Mouse (Mus musculus) forebrain, postnatal 0 days (tissue): ENCODE data around the gene Stk32c. TPM values are rescaled to one million over a fixed set of nuclear protein-coding genes. Genes with fewer than 3 reads are reported as not detected.

ENCODE experiments used
- ATAC-seq: fragments of 200-750 bp; cut with Nextera tagmentation; 2 replicates; pipeline ENCODE4 v1.8.0; 2017; ENCODE audit warnings: mild to moderate bottlenecking, moderate library complexity
- DNase-seq: peaks from one replicate; pipeline ENCODE4 v3.0.0-alpha.2; 2015
- H3K27ac ChIP-seq: fragments of 300-500 bp; sonication (generic); 2 replicates; pipeline ENCODE4 v1.5.1; 2014; ENCODE audit warnings: low read depth, mild to moderate bottlenecking, antibody characterized with exemption, low read length, moderate library complexity, mixed read lengths
- H3K27me3 ChIP-seq: fragments of 300-500 bp; sonication (generic); 2 replicates; pipeline ENCODE4 v1.6.1; 2014; ENCODE audit warnings: mild to moderate bottlenecking, low read length, mixed read lengths; ENCODE audit not compliant: insufficient read depth
- H3K36me3 ChIP-seq: fragments of 300-500 bp; sonication (generic); 2 replicates; pipeline ENCODE4 v1.6.1; 2014; ENCODE audit warnings: mild to moderate bottlenecking, moderate library complexity; ENCODE audit not compliant: insufficient read depth
- H3K4me1 ChIP-seq: fragments of 300-500 bp; sonication (generic); 2 replicates; pipeline ENCODE4 v1.6.1; 2014; ENCODE audit warnings: antibody characterized with exemption; ENCODE audit not compliant: insufficient read depth
- H3K4me2 ChIP-seq: fragments of 300-500 bp; sonication (generic); 2 replicates; pipeline ENCODE4 v1.6.1; 2014; ENCODE audit warnings: low read depth, mild to moderate bottlenecking, moderate library complexity
- H3K4me3 ChIP-seq: fragments of 300-500 bp; sonication (generic); 2 replicates; pipeline ENCODE4 v1.5.1; 2014; ENCODE audit warnings: low read depth, low read length, mixed read lengths
- H3K9ac ChIP-seq: fragments of 300-500 bp; sonication (generic); 2 replicates; pipeline ENCODE4 v1.6.1; 2014; ENCODE audit warnings: mild to moderate bottlenecking
- H3K9me3 ChIP-seq: fragments of 300-500 bp; sonication (generic); 2 replicates; pipeline ENCODE4 v1.6.1; 2016; ENCODE audit warnings: low read length
- CTCF ChIP-seq: sonication (generic); IDR thresholded peaks from 2 replicates; pipeline ENCODE4 v1.5.1; 2016; ENCODE audit warnings: antibody characterized with exemption, control low read depth, low read depth
- WGBS: fragments of 180-500 bp; shearing (Covaris S2); extraction: QIAGEN DNeasy Blood & Tissue Kit; methylation state at CpG from one replicate; pipeline ENCODE4 v1.1.7; 2014; 5-methylcytosine and 5-hydroxymethylcytosine counted together
- polyA plus RNA-seq: library from polyadenylated mRNA; unstranded; fragments of >200 nt; fragmentation: Nextera tagmentation; extraction: Ambion mirVana; gene quantifications from 2 replicates; pipeline ENCODE4 v1.2.1, GENCODE M21; 2015
- total RNA-seq: library from RNA; depleted of rRNA; stranded (reverse); fragments of >200 nt; gene quantifications from 2 replicates; pipeline ENCODE4 v1.2.3, GENCODE M21; 2014

Stk32c gene
- total and polyA plus RNA-seq, 2 experiments from 2014 or later = 2.8 to 30.7 TPM

DNA sequence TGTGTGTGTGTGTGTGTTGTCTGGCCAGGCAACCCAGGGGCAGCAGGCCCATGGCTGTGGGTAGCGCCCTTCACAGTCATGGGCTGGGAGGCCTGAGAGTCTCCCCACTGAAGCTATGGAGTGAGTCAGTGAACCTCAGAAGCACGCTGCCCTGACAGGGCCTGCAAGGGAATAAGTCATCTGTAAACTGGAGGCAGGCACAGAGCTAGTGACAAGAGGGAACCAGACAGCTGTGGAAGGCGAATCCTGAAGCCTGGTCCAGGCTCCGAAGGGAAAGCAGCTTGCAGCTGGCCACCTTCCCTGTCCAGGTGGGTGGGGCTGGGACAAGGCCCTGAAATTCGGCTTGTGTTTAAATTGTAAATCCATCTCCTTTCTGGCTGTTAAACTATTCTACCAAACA is 33.0 kb upstream of the Stk32c start:
- Histone ChIP-seq H3K4me2 (no peak overlapping the region), H3K36me3 (no peaks in the 10 kb centered on the region), H3K27me3 (no peaks in the 10 kb centered on the region; the same call in 1 of the 2 replicates), H3K27ac (no peak overlapping the region), H3K4me1 (peaks cover 22% of the 10 kb centered on the region), H3K4me3 (no peak overlapping the region), H3K9ac (no peak overlapping the region), H3K9me3 (no peaks in the 10 kb centered on the region)
- DNase-seq = no peak
- 76% methylated on average over 5 of the region's 5 CpGs for WGBS
- TF ChIP-seq CTCF = no peak
- ATAC-seq = no peak

DNA sequence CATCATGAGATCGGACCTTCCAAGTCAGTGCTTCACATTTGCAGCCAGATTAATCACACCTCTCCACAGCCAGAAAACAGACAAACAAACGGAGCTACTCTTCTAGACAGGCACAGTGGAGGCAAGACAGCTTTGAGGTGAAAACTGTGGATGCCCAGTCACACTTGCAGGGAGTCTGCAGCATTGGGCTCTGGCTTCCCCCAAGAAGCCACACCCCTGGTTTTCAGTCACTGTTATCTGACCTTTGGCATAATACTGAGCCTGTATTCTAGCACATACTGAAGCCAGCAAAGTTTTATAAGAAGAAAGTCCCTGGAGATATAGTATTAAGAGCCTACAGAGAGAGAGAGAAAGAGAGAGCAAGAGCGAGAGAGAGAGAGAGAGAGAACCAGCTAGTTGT is 26.3 kb upstream of the Stk32c start:
- no peaks in the 10 kb centered on the region for H3K9me3 ChIP-seq
- no peak for DNase-seq
- no peak for ATAC-seq
- H3K36me3 ChIP-seq = no peaks in the 10 kb centered on the region
- no peak overlapping the region for H3K27ac ChIP-seq
- no peaks in the 10 kb centered on the region for H3K27me3 ChIP-seq
- H3K9ac ChIP-seq = no peak overlapping the region
- TF ChIP-seq CTCF = no peak
- 72% methylated on average over 3 of the region's 3 CpGs for WGBS
- H3K4me2 ChIP-seq = no peak overlapping the region
- H3K4me1 ChIP-seq = no peaks in the 10 kb centered on the region
- no peak overlapping the region for H3K4me3 ChIP-seq

DNA sequence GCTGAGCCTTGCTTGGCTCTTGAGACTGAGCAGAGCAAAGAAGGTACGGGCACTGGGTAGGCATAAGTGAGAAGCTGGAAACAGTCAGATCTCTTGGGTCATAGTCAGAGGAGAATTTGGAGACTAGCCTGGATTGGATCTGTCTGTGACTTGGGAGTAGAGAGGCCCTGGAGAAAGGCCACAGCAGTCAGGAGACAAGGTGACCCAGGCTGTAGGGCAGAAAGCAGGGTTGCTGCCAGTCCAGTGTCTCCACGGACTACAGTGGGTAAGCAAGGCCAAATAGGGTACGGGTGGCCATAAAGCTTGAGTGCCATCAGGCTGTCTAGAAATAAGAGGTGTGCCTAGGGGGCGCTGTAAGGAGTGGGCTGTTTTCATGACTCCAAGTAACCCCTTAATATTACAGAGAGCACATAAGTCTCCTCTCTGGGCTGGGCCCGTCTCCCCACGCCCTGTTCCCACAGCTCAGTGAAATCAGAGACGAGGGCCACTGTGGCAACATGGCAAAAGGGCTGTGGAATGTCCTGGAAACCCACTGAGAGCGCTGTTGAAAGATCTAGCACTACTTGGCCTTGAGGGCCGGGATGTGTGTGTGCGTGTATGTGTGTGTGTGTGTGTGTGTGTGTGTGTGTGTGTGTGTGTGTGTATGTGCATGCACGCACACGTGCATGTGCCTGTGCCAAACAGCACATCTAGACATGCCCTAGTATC is 22.7 kb upstream of the Stk32c start:
- Histone ChIP-seq H3K36me3 (no peaks in the 10 kb centered on the region), H3K9me3 (no peaks in the 10 kb centered on the region), H3K27ac (no peak overlapping the region), H3K4me2 (no peak overlapping the region), H3K4me3 (no peak overlapping the region), H3K4me1 (no peaks in the 10 kb centered on the region), H3K9ac (no peak overlapping the region), H3K27me3 (no peaks in the 10 kb centered on the region)
- WGBS = 84% methylated on average over 12 of the region's 12 CpGs
- DNase-seq (no peak), ATAC-seq (no peak)
- peak; percentile 14; the same call in 1 of the 2 replicates for TF ChIP-seq CTCF

DNA sequence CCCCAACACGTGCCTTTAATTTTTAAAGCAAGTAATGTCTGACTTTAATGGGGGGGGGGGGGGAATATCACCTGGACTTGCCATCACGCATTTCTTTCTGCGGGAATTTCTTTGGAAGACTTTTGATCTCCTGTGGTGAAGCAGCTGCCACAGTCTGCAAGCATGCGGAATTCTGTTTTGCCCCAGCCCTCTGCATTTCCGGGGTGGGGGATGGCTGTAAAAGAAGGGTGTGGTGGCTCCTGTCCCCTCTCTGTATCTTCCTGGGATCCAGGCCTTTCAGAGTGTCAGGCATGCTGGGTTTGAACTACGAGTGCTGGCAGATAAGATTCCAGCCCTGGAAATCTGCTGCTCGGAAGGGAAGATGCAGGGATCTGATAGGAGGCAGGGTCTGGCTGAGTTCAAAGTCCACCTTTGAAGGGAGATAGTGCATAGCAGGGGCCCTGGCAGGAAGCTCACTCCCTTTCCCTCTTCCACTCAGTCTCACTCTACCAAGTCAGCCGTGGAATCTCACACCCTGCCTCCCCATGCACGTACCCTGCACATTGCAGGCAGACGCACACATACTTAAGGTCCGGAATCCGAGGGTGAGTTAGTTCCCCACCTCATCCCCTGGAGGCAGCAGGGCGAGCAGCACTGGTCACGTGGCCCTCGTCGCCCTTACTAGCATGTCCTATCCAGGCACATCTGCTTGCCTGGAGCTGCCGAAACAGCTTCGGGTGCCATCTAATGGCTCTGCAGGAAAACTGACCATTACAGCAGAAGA is 21.5 kb upstream of the Stk32c start:
- WGBS = 22% methylated on average over 18 of the region's 18 CpGs
- H3K27me3 ChIP-seq = no peaks in the 10 kb centered on the region
- ATAC-seq (no peak), DNase-seq (no peak)
- peak overlapping the region; percentile 14; the same call in 1 of the 2 replicates for H3K9ac ChIP-seq
- no peak overlapping the region for H3K4me2 ChIP-seq
- H3K36me3 ChIP-seq = no peaks in the 10 kb centered on the region
- H3K4me3 ChIP-seq = no peak overlapping the region
- H3K9me3 ChIP-seq = no peaks in the 10 kb centered on the region
- H3K27ac ChIP-seq = no peak overlapping the region
- no peaks in the 10 kb centered on the region for H3K4me1 ChIP-seq
- TF ChIP-seq CTCF = peak; percentile 48; the same call in 1 of the 2 replicates

DNA sequence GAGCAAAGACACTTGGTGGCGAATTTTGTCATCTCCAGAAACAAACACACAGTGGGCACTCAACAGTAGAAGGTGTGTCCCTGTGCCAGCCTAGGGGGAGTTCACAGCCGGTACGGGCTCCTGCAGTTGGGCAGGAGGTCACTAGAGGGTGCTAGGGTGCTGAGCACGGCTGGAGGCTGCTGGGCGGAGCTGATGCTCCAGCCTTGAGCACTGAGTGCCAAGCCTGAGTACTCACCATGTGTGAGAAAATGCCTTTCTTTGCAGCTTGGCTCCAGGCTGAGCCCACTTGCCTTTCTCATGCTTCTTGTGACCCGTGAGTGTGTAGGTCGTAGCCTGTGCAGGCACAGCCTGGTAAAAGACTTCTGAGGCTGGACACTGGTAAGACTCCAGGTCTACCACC is 20.6 kb upstream of the Stk32c start:
- TF ChIP-seq CTCF = peak; percentile 96
- no peak overlapping the region; the same call in 1 of the 2 replicates for H3K4me2 ChIP-seq
- DNase-seq = peak; percentile 89
- no peaks in the 10 kb centered on the region for H3K27me3 ChIP-seq
- no peak overlapping the region for H3K4me3 ChIP-seq
- H3K4me1 ChIP-seq = no peaks in the 10 kb centered on the region
- H3K9ac ChIP-seq = no peak overlapping the region
- 4% methylated on average over 7 of the region's 7 CpGs for WGBS
- peak; percentile 95 for ATAC-seq
- no peaks in the 10 kb centered on the region for H3K9me3 ChIP-seq
- H3K36me3 ChIP-seq = no peaks in the 10 kb centered on the region
- H3K27ac ChIP-seq = no peak overlapping the region

DNA sequence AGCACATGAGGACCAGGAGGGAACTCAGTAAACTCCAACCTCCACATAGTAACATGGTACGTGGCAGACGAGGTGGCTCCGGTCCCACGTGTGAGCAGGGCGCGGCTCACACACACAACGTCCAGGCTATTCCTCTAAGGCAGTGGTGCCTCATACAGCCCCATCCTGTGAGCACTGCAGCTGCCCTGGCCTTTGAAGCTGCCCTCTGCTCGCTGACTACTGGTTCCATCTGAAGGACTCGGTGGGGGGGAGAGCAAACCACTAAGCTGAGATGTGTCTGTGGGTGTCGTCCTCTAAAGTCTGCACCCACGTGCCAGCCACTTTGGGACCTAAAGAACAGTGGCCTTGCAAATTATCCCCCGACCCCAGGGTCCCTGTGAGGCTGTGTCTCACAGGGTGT is 17.1 kb upstream of the Stk32c start:
- Histone ChIP-seq H3K9ac (no peak overlapping the region), H3K27me3 (no peaks in the 10 kb centered on the region), H3K4me3 (no peak overlapping the region), H3K4me2 (no peak overlapping the region), H3K27ac (no peak overlapping the region), H3K4me1 (no peaks in the 10 kb centered on the region), H3K9me3 (no peaks in the 10 kb centered on the region), H3K36me3 (no peaks in the 10 kb centered on the region)
- WGBS = 74% methylated on average over 12 of the region's 12 CpGs
- ATAC-seq (no peak), DNase-seq (no peak)
- no peak for TF ChIP-seq CTCF

DNA sequence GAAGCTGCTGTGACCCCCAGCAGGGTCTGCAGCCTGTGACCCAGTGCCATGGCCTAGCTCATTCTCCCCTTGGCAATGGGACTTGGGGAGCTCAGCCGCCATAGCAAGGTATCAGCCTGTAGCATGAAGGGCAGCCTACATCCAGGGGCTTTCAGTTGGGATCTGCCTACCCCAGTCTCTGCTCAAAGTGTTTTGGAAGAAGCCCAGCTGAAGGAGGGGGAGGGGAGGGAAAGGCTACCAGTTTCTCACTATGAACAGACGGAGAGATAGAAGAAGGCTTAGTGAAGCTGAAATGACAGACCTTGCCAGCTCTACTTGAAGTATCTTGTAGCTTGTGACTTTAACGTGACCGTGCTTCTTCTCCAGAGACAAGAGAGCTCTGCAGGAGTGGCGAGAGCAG is 16.7 kb upstream of the Stk32c start:
- Histone ChIP-seq H3K36me3 (no peaks in the 10 kb centered on the region), H3K9ac (no peak overlapping the region), H3K4me1 (no peaks in the 10 kb centered on the region), H3K4me3 (no peak overlapping the region), H3K9me3 (no peaks in the 10 kb centered on the region), H3K27ac (no peak overlapping the region), H3K27me3 (no peaks in the 10 kb centered on the region), H3K4me2 (no peak overlapping the region)
- 78% methylated on average over 5 of the region's 5 CpGs for WGBS
- ATAC-seq (no peak), DNase-seq (no peak)
- TF ChIP-seq CTCF = no peak
